9 mouse cellular contexts compared by ENCODE assay signal in the genomic region with DNA sequence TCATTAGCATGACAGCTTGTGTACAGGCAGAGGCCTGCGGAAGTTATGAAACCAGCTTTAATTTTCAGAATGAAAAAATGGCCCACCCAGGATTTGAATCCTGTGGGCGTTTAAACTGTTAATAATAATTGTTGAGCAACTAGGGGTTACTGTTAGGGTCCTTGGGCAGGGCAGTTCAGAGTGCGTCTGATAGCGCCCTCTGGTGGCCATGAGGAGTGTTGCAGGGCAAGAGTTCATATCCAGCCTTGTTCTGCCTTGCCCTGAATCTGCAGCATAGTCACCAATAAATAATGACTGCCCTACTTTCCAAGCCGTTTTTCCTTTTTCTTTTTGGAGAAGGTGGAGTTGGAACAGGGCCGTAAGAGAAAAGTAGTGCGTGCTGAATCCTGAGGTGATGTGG. TPM values are rescaled to one million over a fixed set of nuclear protein-coding genes. Genes with fewer than 3 reads are reported as not detected.
DNase-seq lines count a peak whose midpoint lies in the region; ATAC-seq and TF ChIP-seq lines count a peak whose summit lies in the region.
"Had no signal": no experiment of that assay in that cellular context is flagged by ENCODE, and none has a peak within 500 bp of the region (broad histone marks: within the 10 kb centered on the region; RNA-seq: fewer than 3 reads in every experiment).

No protein-coding gene starts in this region.

- no peak overlapping the region for H3K27ac ChIP-seq in heart, embryonic 11.5 days (ENCODE audit: low read depth, low read length)
- no peak overlapping the region for H3K27ac ChIP-seq in midbrain, embryonic 13.5 days
- H3K27ac ChIP-seq in stomach, postnatal 0 days (replicated peaks) = no peak overlapping the region

- no peak overlapping the region for H3K4me2 ChIP-seq in heart, embryonic 11.5 days
- H3K4me2 ChIP-seq in midbrain, embryonic 13.5 days (replicated peaks) = no peak overlapping the region
- no peak overlapping the region for H3K4me2 ChIP-seq in stomach, postnatal 0 days (replicated peaks; ENCODE audit: low read depth)

- peak; percentile 93 for DNase-seq in heart, adult 11 months
- peak; percentile 29 for DNase-seq in brain, adult 2 months (ENCODE audit: low read depth, low spot score)
- DNase-seq in gastrocnemius, postnatal 10 days = peak; percentile 59
- peak; percentile 31 to 42 for DNase-seq in layer of hippocampus, postnatal 14 days (ENCODE audit: low spot score in 2 of 2)
- DNase-seq in stomach, postnatal 0 days (ENCODE audit: low spot score) = peak; percentile 61

- H3K4me3 ChIP-seq in heart, embryonic 11.5 days (ENCODE audit: low read depth, low read length) = no peak overlapping the region
- no peak overlapping the region for H3K4me3 ChIP-seq in midbrain, embryonic 13.5 days (replicated peaks)
- H3K4me3 ChIP-seq in stomach, postnatal 0 days (ENCODE audit: low read depth, low read length) = no peak overlapping the region

- WGBS in heart, embryonic 11.5 days (ENCODE audit: insufficient replicate concordance) = 21% methylated on average over 7 of the region's 7 CpGs
- WGBS in midbrain, embryonic 13.5 days = 28% methylated on average over 7 of the region's 7 CpGs
- WGBS in stomach, postnatal 0 days = 20% methylated on average over 7 of the region's 7 CpGs

- no peaks in the 10 kb centered on the region for H3K9me3 ChIP-seq in heart, embryonic 11.5 days (replicated peaks; ENCODE audit: control insufficient read depth, low read length)
- no peaks in the 10 kb centered on the region for H3K9me3 ChIP-seq in midbrain, embryonic 13.5 days
- H3K9me3 ChIP-seq in stomach, postnatal 0 days (ENCODE audit: control insufficient read depth, low read length) = no peaks in the 10 kb centered on the region

- peak; percentile 88 for TF ChIP-seq CTCF in stomach, postnatal 0 days (IDR thresholded peaks at IDR 0.05; ENCODE audit: low read depth)

- H3K9ac ChIP-seq in heart, embryonic 11.5 days (ENCODE audit: low read depth, low read length) = no peak overlapping the region
- H3K9ac ChIP-seq in midbrain, embryonic 13.5 days (replicated peaks) = no peak overlapping the region
- H3K9ac ChIP-seq in stomach, postnatal 0 days (ENCODE audit: low read length) = no peak overlapping the region

- no peaks in the 10 kb centered on the region for H3K36me3 ChIP-seq in heart, embryonic 11.5 days (ENCODE audit: control insufficient read depth, insufficient read depth, low read length)
- H3K36me3 ChIP-seq in midbrain, embryonic 13.5 days = no peaks in the 10 kb centered on the region
- H3K36me3 ChIP-seq in stomach, postnatal 0 days (ENCODE audit: control insufficient read depth, insufficient read depth, low read length) = no peaks in the 10 kb centered on the region

- no peaks in the 10 kb centered on the region for H3K4me1 ChIP-seq in heart, embryonic 11.5 days (ENCODE audit: control insufficient read depth, insufficient read depth, low read length)
- H3K4me1 ChIP-seq in midbrain, embryonic 13.5 days (replicated peaks) = no peaks in the 10 kb centered on the region
- no peaks in the 10 kb centered on the region for H3K4me1 ChIP-seq in stomach, postnatal 0 days (replicated peaks; ENCODE audit: control insufficient read depth, insufficient read depth)

- H3K27me3 ChIP-seq in heart, embryonic 11.5 days (ENCODE audit: control insufficient read depth, insufficient read depth, low read length) = no peaks in the 10 kb centered on the region; the same call in 1 of the 2 replicates
- no peaks in the 10 kb centered on the region for H3K27me3 ChIP-seq in midbrain, embryonic 13.5 days
- H3K27me3 ChIP-seq in stomach, postnatal 0 days (ENCODE audit: control insufficient read depth, insufficient read depth, low read length) = no peaks in the 10 kb centered on the region

- no peak for TF ChIP-seq EP300 in stomach, postnatal 0 days (optimal IDR thresholded peaks at IDR 0.05)

- ATAC-seq in heart, embryonic 11.5 days (replicated peaks; ENCODE audit: insufficient number of reproducible peaks, low FRiP score, low TSS enrichment) = no peak
- peak; percentile 66 for ATAC-seq in CD4-positive, CD25-positive, alpha-beta regulatory T cell, adult 4 months
- 0 out of 2 replicates have a peak, but pooled peaks have one; percentile 45 for ATAC-seq in midbrain, embryonic 13.5 days
- peak; percentile 64; the same call in 1 of the 2 replicates for ATAC-seq in stomach, postnatal 0 days (ENCODE audit: low FRiP score, low TSS enrichment)

RNA-seq across cellular contexts. Expression of gene Lypd3, which starts 17.3 kb away (rescaled TPM):
- 0.09 TPM in 1 of 2 replicates, not detected in the other for polyA plus RNA-seq in heart, embryonic 11.5 days (2014; fragmentation: Nextera tagmentation; extraction: Ambion mirVana)
- polyA plus RNA-seq in CD4-positive, CD25-positive, alpha-beta regulatory T cell, adult 4 months (2017; shearing (Covaris generic)) = not detected
- total RNA-seq in gastrocnemius, postnatal 10 days (2021) = not detected
- total RNA-seq in layer of hippocampus, postnatal 14 days (2021) = 1 to 10 TPM; 1.2 to 1.3 TPM
- polyA plus RNA-seq in midbrain, embryonic 13.5 days (2015; fragmentation: Nextera tagmentation; extraction: Ambion mirVana) = not detected in 2 replicates
- polyA plus RNA-seq in stomach, postnatal 0 days (2015; fragmentation: Nextera tagmentation; extraction: Ambion mirVana) = 277 and 306 TPM in 2 replicates

RNA-seq across cellular contexts. Expression of gene Tex101, which starts 22.8 kb away (rescaled TPM):
- not detected in 2 replicates for polyA plus RNA-seq in heart, embryonic 11.5 days (2014; fragmentation: Nextera tagmentation; extraction: Ambion mirVana)
- not detected for polyA plus RNA-seq in CD4-positive, CD25-positive, alpha-beta regulatory T cell, adult 4 months (2017; shearing (Covaris generic))
- not detected for total RNA-seq in gastrocnemius, postnatal 10 days (2021)
- not detected for total RNA-seq in layer of hippocampus, postnatal 14 days (2021)
- 0.15 TPM in 1 of 2 replicates, not detected in the other for polyA plus RNA-seq in midbrain, embryonic 13.5 days (2015; fragmentation: Nextera tagmentation; extraction: Ambion mirVana)
- polyA plus RNA-seq in stomach, postnatal 0 days (2015; fragmentation: Nextera tagmentation; extraction: Ambion mirVana) = 0.15 TPM in 1 of 2 replicates, not detected in the other
- total RNA-seq: left cerebral cortex, postnatal 36 days had no signal

RNA-seq across cellular contexts. Expression of gene Phldb3, which starts 43.1 kb away (rescaled TPM):
- polyA plus RNA-seq in heart, embryonic 11.5 days (2014; fragmentation: Nextera tagmentation; extraction: Ambion mirVana) = 0.06 TPM in 1 of 2 replicates, not detected in the other
- under 1 TPM in 1 of 2 experiments, not detected in 1; 0.90 TPM for polyA plus RNA-seq in CD4-positive, CD25-positive, alpha-beta regulatory T cell, adult 4 months (2017; shearing (Covaris generic))
- under 1 TPM; 0.77 to 0.80 TPM for total RNA-seq in gastrocnemius, postnatal 10 days (2021)
- under 1 TPM; 0.28 to 0.60 TPM for total RNA-seq in layer of hippocampus, postnatal 14 days (2021)
- not detected in 2 replicates for polyA plus RNA-seq in midbrain, embryonic 13.5 days (2015; fragmentation: Nextera tagmentation; extraction: Ambion mirVana)
- polyA plus RNA-seq in stomach, postnatal 0 days (2015; fragmentation: Nextera tagmentation; extraction: Ambion mirVana) = 1.2 TPM in 2 replicates

RNA-seq across cellular contexts. Expression of gene BC049730, which starts 55.4 kb away (rescaled TPM):
- not detected in 2 replicates for polyA plus RNA-seq in heart, embryonic 11.5 days (2014; fragmentation: Nextera tagmentation; extraction: Ambion mirVana)
- polyA plus RNA-seq in CD4-positive, CD25-positive, alpha-beta regulatory T cell, adult 4 months (2017; shearing (Covaris generic)) = not detected
- not detected for total RNA-seq in gastrocnemius, postnatal 10 days (2021)
- total RNA-seq in layer of hippocampus, postnatal 14 days (2021) = not detected
- not detected in 2 replicates for polyA plus RNA-seq in midbrain, embryonic 13.5 days (2015; fragmentation: Nextera tagmentation; extraction: Ambion mirVana)
- not detected in 2 replicates for polyA plus RNA-seq in stomach, postnatal 0 days (2015; fragmentation: Nextera tagmentation; extraction: Ambion mirVana)
- total RNA-seq: left cerebral cortex, postnatal 36 days had no signal

Comparison
In these comparisons a context has a peak if more than half of its experiments do, and no peak if none do; other contexts are left out.
1. DNase-seq: peak in every context shown above with its lines; median percentile 93 in heart, adult 11 months; 61 in stomach, postnatal 0 days; 59 in gastrocnemius, postnatal 10 days; 36 in layer of hippocampus, postnatal 14 days; 29 in brain, adult 2 months.
2. RNA of gene Lypd3, which starts 17.3 kb away (polyA plus RNA-seq): 277 to 306 TPM in stomach, postnatal 0 days; not detected in CD4-positive, CD25-positive, alpha-beta regulatory T cell, adult 4 months, 0.09 TPM in heart, embryonic 11.5 days and not detected in midbrain, embryonic 13.5 days; every median in the first group is over 100 times any median in the second.